Mouse (Mus musculus) layer of hippocampus, postnatal 10 days (tissue): ENCODE measurements around the gene Cd27. TPM values are rescaled to one million over a fixed set of nuclear protein-coding genes. Genes with fewer than 3 reads are reported as not detected.
"Not testable (repeated sequence)": the region's sequence is repeated elsewhere in the genome, so short reads cannot be mapped to it uniquely, and the experiment has no call there.

Source experiments
- DNase-seq, 2 experiments: peaks; one replicate each; pipeline ENCODE4 v3.0.0; 2021; ENCODE audit warnings: low spot score in 2 of 2
- long read RNA-seq: library from polyadenylated mRNA; stranded (forward); transcript quantifications from one replicate; pipeline ENCODE4 v2.0.0, GENCODE M21; 2023
- total RNA-seq, 2 experiments: library from RNA; stranded (reverse); gene quantifications; 2 replicates each; pipeline ENCODE4 v1.2.3; 2021

Cd27 gene
- total RNA-seq = not detected
- long read RNA-seq, partial matches to known transcripts = 0 of 7 reads
- long read RNA-seq, other reads (novel, unspliced or antisense) = 7 of 7 reads

- DNase-seq = no peak
Observed at GRCm38 (mm10) chr6:125236782-125237181, at the start of gene Cd27. TSS of gene Cd27 (minus strand) at chr6:125237010.

- no peak for DNase-seq
Observed at GRCm38 (mm10) chr6:125285890-125286289, 49.1 kb upstream of the Cd27 start, which contains the start of gene Tuba3a. TSS of gene Tuba3a (minus strand) at chr6:125286042.

- no peak for DNase-seq
Observed at GRCm38 (mm10) chr6:125284751-125285150, 47.9 kb upstream of the Cd27 start.

- DNase-seq = no peak
Observed at GRCm38 (mm10) chr6:125284250-125284649, 47.4 kb upstream of the Cd27 start.

GRCm38 (mm10) chr6:125282721-125283120 lies 45.9 kb upstream of the Cd27 start:
- DNase-seq = peak in 1 of 2 experiments; percentile 36

- DNase-seq = no peak
Observed at GRCm38 (mm10) chr6:125279729-125280128, 42.9 kb upstream of the Cd27 start.

- DNase-seq = peak in 1 of 2 experiments; percentile 49
Observed at GRCm38 (mm10) chr6:125274841-125275563, 38.2 kb upstream of the Cd27 start.

GRCm38 (mm10) chr6:125272228-125272785 lies 35.5 kb upstream of the Cd27 start:
- DNase-seq = no peak

- peak; percentile 93 to 95 for DNase-seq
Observed at GRCm38 (mm10) chr6:125271455-125272227, 34.8 kb upstream of the Cd27 start.

GRCm38 (mm10) chr6:125268799-125269198 lies 32.0 kb upstream of the Cd27 start:
- no peak for DNase-seq

- no peak for DNase-seq
Observed at GRCm38 (mm10) chr6:125267469-125267868, 30.7 kb upstream of the Cd27 start.

- DNase-seq = not testable (repeated sequence)
Observed at GRCm38 (mm10) chr6:125266600-125266999, 29.8 kb upstream of the Cd27 start.

- DNase-seq = no peak
Observed at GRCm38 (mm10) chr6:125266091-125266490, 29.3 kb upstream of the Cd27 start.

GRCm38 (mm10) chr6:125265239-125265638 lies 28.4 kb upstream of the Cd27 start:
- DNase-seq = no peak

- DNase-seq = no peak
Observed at GRCm38 (mm10) chr6:125264219-125264618, 27.4 kb upstream of the Cd27 start.

- no peak for DNase-seq
Observed at GRCm38 (mm10) chr6:125260006-125260555, 23.3 kb upstream of the Cd27 start.

GRCm38 (mm10) chr6:125256222-125256966 lies 19.6 kb upstream of the Cd27 start:
- DNase-seq = no peak

GRCm38 (mm10) chr6:125255516-125256044 lies 18.8 kb upstream of the Cd27 start:
- no peak for DNase-seq

GRCm38 (mm10) chr6:125253863-125254715 lies 17.3 kb upstream of the Cd27 start:
- DNase-seq = no peak

- DNase-seq = no peak
Observed at GRCm38 (mm10) chr6:125252711-125253110, 15.9 kb upstream of the Cd27 start.
